Mouse (Mus musculus) hindbrain, embryonic 11.5 days (tissue): ENCODE results near the gene Gm30191. TPM values are rescaled to one million over a fixed set of nuclear protein-coding genes. Genes with fewer than 3 reads are reported as not detected.

Source experiments
- ATAC-seq: fragments of 200-750 bp; cut with Nextera tagmentation; 2 replicates; pipeline ENCODE4 v1.8.0; 2017; ENCODE audit warnings: mild to moderate bottlenecking, moderate TSS enrichment, moderate library complexity; ENCODE audit not compliant: low FRiP score
- DNase-seq: peaks from one replicate; pipeline ENCODE4 v3.0.0-alpha.2; 2015; ENCODE audit warnings: low spot score
- H3K27ac ChIP-seq: fragments of 300-500 bp; sonication (generic); 2 replicates; pipeline ENCODE4 v1.5.1; 2014; ENCODE audit warnings: mild to moderate bottlenecking, low read depth, low read length
- H3K27me3 ChIP-seq: fragments of 300-500 bp; sonication (generic); 2 replicates; pipeline ENCODE4 v1.6.1; 2014; ENCODE audit warnings: mild to moderate bottlenecking, low read length, moderate library complexity, mixed read lengths; ENCODE audit not compliant: control insufficient read depth, insufficient read depth
- H3K36me3 ChIP-seq: fragments of 300-500 bp; sonication (generic); 2 replicates; pipeline ENCODE4 v1.6.1; 2014; ENCODE audit warnings: mild to moderate bottlenecking, low read length, moderate library complexity, mixed read lengths; ENCODE audit not compliant: control insufficient read depth, insufficient read depth
- H3K4me1 ChIP-seq: fragments of 300-500 bp; sonication (generic); replicated peaks from 2 replicates; pipeline ENCODE4 v1.6.1; 2014; ENCODE audit warnings: low read length, mixed read lengths; ENCODE audit not compliant: control insufficient read depth, insufficient read depth
- H3K4me2 ChIP-seq: fragments of 300-500 bp; sonication (generic); replicated peaks from 2 replicates; pipeline ENCODE4 v1.6.1; 2014; ENCODE audit warnings: mild to moderate bottlenecking, low read depth, low read length
- H3K4me3 ChIP-seq: fragments of 300-500 bp; sonication (generic); 2 replicates; pipeline ENCODE4 v1.5.1; 2014; ENCODE audit warnings: low read depth, low read length
- H3K9ac ChIP-seq: fragments of 300-500 bp; sonication (generic); 2 replicates; pipeline ENCODE4 v1.6.1; 2014; ENCODE audit warnings: low read depth, low read length
- H3K9me3 ChIP-seq: fragments of 300-500 bp; sonication (generic); 2 replicates; pipeline ENCODE4 v1.6.1; 2016; ENCODE audit warnings: low read length; ENCODE audit not compliant: control insufficient read depth
- WGBS: fragments of 180-500 bp; shearing (Covaris S2); extraction: QIAGEN DNeasy Blood & Tissue Kit; methylation state at CpG from one replicate; pipeline ENCODE4 v1.1.7; 2014; 5-methylcytosine and 5-hydroxymethylcytosine counted together
- polyA plus RNA-seq: library from polyadenylated mRNA; unstranded; fragments of >200 nt; fragmentation: Nextera tagmentation; extraction: Ambion mirVana; gene quantifications from 2 replicates; pipeline ENCODE4 v1.2.1, GENCODE M21; 2014

Gene Gm30191
- polyA plus RNA-seq, 1 experiment from 2014 or later, result 0.56 TPM

- H3K9me3 ChIP-seq, result no peaks in the 10 kb centered on the region
- no peak overlapping the region for H3K4me3 ChIP-seq
- no peak for ATAC-seq
- no peak overlapping the region for H3K4me2 ChIP-seq
- WGBS, result 69% methylated on average over 4 of the region's 4 CpGs
- H3K36me3 ChIP-seq, result no peaks in the 10 kb centered on the region
- H3K4me1 ChIP-seq, result no peaks in the 10 kb centered on the region
- H3K9ac ChIP-seq, result no peak overlapping the region
- DNase-seq, result no peak
- no peaks in the 10 kb centered on the region for H3K27me3 ChIP-seq
- H3K27ac ChIP-seq, result no peak overlapping the region
Observed at GRCm38 (mm10) chr4:134299498-134299810, 52.7 kb downstream of the Gm30191 start.

Other genes with a start within 250 kb of the Gm30191 start
- gene Dhdds, start 246.0 kb upstream of the Gm30191 start, polyA plus RNA-seq, result 34.9 and 38.1 TPM in 2 replicates
- gene Lin28a, start 228.1 kb upstream of the Gm30191 start, polyA plus RNA-seq, result 2.9 and 3.7 TPM in 2 replicates
- not detected in 2 replicates for gene Zfp683, start 193.1 kb upstream of the Gm30191 start, polyA plus RNA-seq
- gene Crybg2, start 186.1 kb upstream of the Gm30191 start, polyA plus RNA-seq, result 1.4 and 1.8 TPM in 2 replicates
- 4.5 and 5.1 TPM in 2 replicates for gene Cd52, start 151.9 kb upstream of the Gm30191 start, polyA plus RNA-seq
- 5.7 and 5.8 TPM in 2 replicates for gene Ubxn11, start 144.4 kb upstream of the Gm30191 start, polyA plus RNA-seq
- 337 and 396 TPM in 2 replicates for gene Sh3bgrl3, start 118.1 kb upstream of the Gm30191 start, polyA plus RNA-seq
- gene Cep85, start 59.8 kb upstream of the Gm30191 start, polyA plus RNA-seq, result 27.8 and 27.9 TPM in 2 replicates
- 0.06 TPM in 1 of 2 replicates, not detected in the other for gene Gm7534, start 43.9 kb upstream of the Gm30191 start, polyA plus RNA-seq
- not detected in 2 replicates for gene Catsper4, start 19.6 kb upstream of the Gm30191 start, polyA plus RNA-seq
- 0.14 and 0.28 TPM in 2 replicates for gene Cnksr1, start 8.5 kb upstream of the Gm30191 start, polyA plus RNA-seq
- 0.20 and 0.32 TPM in 2 replicates for gene E130218I03Rik, start 3.3 kb upstream of the Gm30191 start, polyA plus RNA-seq
- 18.3 and 20.4 TPM in 2 replicates for gene Zfp593, start 1.3 kb upstream of the Gm30191 start, polyA plus RNA-seq
- 5.1 and 5.7 TPM in 2 replicates for gene Grrp1, start 7.2 kb downstream of the Gm30191 start, polyA plus RNA-seq
- 23.5 and 25.1 TPM in 2 replicates for gene Pdik1l, start 41.0 kb downstream of the Gm30191 start, polyA plus RNA-seq
- gene Trim63, start 68.2 kb downstream of the Gm30191 start, polyA plus RNA-seq, result 0.12 and 0.32 TPM in 2 replicates
- not detected in 2 replicates for gene Slc30a2, start 96.2 kb downstream of the Gm30191 start, polyA plus RNA-seq
- gene Extl1, start 136.9 kb downstream of the Gm30191 start, polyA plus RNA-seq, result 0.18 and 0.26 TPM in 2 replicates
- gene Pafah2, start 149.4 kb downstream of the Gm30191 start, polyA plus RNA-seq, result 7.9 and 10.2 TPM in 2 replicates
- 4,486 and 4,492 TPM in 2 replicates for gene Stmn1, start 221.4 kb downstream of the Gm30191 start, polyA plus RNA-seq
- gene Paqr7, start 249.8 kb downstream of the Gm30191 start, polyA plus RNA-seq, result 1.7 and 2.5 TPM in 2 replicates